Mouse (Mus musculus): ENCODE results near the gene Zdhhc8.
"Not testable (repeated sequence)": the region's sequence is repeated elsewhere in the genome, so short reads cannot be mapped to it uniquely, and the experiment has no call there.

Gene Zdhhc8

GRCm38 (mm10) chr16:18197881-18198280 lies 37.1 kb downstream of the Zdhhc8 start:
- no peak for DNase-seq (ENCODE audit: low read depth, low spot score)

GRCm38 (mm10) chr16:18195561-18195960 lies 39.4 kb downstream of the Zdhhc8 start:
- DNase-seq (ENCODE audit: low read depth, low spot score): not testable (repeated sequence)

GRCm38 (mm10) chr16:18195068-18195467 lies 39.9 kb downstream of the Zdhhc8 start:
- DNase-seq (ENCODE audit: low read depth, low spot score): peak; percentile 68

GRCm38 (mm10) chr16:18194208-18194985 lies 40.5 kb downstream of the Zdhhc8 start:
- peak; percentile 31 for DNase-seq (ENCODE audit: low read depth, low spot score)

DNA sequence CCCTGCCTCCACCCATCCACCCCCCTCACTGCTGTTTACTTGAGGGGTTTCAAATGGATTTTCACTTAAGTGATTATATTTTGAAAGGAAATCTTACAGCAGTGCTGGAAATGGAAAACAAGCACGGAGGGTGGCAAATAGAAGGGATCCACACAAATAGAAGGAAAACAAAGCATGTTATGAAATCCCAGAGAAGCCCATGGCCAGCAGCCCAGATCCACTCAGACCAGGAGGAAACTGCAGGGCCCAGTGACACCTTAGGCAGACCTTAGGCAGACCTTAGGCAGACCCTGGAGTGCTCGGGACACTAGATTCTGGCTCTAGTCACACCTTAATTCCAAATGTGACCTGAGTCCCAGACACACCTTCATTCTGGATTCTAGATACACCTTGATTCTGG lies 43.9 kb downstream of the Zdhhc8 start:
- no peak for DNase-seq (ENCODE audit: low read depth, low spot score)

DNA sequence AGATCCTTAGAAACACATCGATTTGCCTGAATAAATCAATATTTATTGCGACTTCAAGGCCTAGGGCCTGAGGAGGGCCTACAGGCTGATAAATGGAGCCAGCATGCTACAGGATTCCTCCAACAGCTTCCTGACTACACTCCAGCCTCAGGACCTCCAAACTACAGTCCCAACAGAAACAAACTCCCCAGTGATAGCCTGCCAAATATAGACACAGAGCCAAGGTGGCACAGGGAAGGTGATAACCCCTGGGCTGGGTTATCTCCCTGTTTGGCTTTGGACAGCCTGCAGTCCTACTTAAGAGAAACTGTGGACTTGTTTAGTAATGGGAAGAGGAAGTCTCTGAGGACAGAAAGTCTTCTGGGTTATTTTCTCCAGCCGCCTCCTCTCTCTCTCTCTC lies 47.7 kb downstream of the Zdhhc8 start:
- no peak for DNase-seq (ENCODE audit: low read depth, low spot score)

DNA sequence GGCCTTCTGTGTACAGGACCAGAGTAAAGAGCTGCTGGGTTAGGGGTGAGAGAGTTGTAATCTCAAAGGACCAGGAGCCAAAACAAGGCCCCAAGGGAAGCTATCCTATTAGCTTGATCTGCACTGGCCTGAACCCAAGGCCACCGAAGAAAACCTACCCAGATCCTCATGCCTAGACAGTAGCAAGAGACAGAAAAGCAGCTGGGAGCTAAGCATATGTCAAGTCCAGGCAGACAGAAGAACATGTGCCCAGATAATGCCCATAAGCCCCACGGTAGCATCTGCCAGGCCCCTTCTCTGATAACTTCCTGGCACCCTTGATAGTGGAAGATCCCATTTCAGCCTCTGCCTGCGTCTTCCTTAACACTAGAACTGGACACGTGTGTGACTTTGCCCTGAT lies 48.1 kb downstream of the Zdhhc8 start:
- DNase-seq (ENCODE audit: low read depth, low spot score): no peak

GRCm38 (mm10) chr16:18185715-18186449 lies 49.1 kb downstream of the Zdhhc8 start:
- no peak for DNase-seq (ENCODE audit: low read depth, low spot score)

DNA sequence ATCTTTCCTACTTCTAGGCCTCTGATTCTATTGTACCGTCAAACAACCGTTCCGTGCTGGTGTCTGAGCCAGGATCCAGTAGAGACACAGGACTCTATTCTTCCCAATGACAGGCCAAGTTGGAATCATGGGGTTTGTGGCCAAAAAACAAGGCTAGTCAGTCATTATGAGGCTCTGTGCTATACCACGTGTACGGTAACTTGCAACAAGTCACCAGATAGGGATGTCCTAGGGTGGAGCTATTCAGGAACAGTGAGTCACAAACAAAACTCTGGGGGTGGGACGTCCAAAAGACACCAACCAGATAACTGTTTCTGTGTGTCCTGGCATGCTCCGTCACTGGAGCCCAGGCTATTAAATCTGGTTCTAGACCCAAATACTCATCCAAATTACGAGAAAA lies 52.2 kb downstream of the Zdhhc8 start:
- peak; percentile 52 for DNase-seq (ENCODE audit: low read depth, low spot score)

DNA sequence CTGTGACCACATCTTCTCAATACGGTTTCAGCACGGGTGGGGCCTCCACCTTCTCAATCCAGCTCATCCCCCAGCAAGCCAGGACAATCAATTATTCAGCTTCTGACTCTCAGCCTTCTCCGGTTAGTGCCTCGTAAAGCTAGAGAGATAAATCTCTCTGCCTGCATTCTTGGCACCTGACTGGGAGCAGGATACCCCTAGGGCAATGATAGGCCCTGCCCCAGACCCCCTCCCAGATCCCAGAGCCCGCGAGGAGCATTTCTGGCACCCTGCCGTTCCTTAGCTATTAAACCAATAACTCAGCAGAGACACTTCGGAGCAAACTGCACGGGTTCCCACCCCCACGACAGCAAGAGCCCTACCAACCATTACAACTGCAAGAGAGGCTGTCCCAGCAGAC lies 53.5 kb downstream of the Zdhhc8 start:
- no peak for DNase-seq (ENCODE audit: low read depth, low spot score)

DNA sequence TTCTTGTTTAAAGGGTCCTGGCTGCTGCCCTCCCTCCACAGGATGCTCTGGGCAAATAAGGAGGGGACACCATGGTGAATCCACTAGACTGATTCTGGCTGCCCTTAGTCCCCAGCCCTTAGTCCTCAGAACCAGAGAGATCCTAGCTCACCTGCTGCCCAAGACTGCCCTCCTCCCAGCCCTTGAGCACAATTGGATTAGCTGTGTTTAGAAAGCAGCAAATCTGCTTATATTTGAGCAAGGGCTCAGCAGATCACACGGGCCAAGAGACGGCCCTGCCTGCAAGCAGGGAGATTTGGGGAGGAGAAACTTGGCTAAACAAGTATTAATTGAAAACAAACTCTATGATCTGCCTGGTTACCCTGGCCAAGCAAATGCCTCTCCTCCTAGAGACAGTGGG lies 55.3 kb downstream of the Zdhhc8 start:
- no peak for DNase-seq (ENCODE audit: low read depth, low spot score)

DNA sequence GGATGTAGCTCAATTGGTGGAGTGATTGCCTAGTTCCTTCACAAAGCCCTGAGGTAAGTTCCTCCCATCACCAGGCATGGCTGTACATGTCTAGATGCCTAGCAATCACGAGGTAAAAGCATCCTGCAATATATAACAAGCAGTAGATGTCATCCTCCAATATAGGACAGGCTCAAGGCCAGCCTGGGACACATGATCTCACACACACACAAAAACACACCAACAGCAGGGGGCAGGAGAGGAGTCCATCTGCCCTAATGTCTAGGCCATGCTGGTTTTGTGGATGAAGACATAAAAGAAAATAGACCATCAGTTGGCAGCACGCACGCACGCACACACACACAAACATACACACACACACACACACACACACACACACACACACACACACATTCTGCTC lies 58.2 kb downstream of the Zdhhc8 start:
- DNase-seq (ENCODE audit: low read depth, low spot score): peak; percentile 42

GRCm38 (mm10) chr16:18175817-18176541 lies 59.0 kb downstream of the Zdhhc8 start:
- DNase-seq (ENCODE audit: low read depth, low spot score): no peak

- DNase-seq (ENCODE audit: low read depth, low spot score): no peak
These were observed 61.1 kb downstream of the Zdhhc8 start for GRCm38 (mm10) chr16:18173788-18174187.

- no peak for DNase-seq (ENCODE audit: low read depth, low spot score)
These were observed 61.7 kb downstream of the Zdhhc8 start for GRCm38 (mm10) chr16:18173231-18173630.

- DNase-seq (ENCODE audit: low read depth, low spot score): peak; percentile 83
These were observed 62.6 kb downstream of the Zdhhc8 start for GRCm38 (mm10) chr16:18172266-18172855.
